Mouse (Mus musculus) hematopoietic stem cell, adult 5-6 weeks (primary cell): ENCODE results near the gene Gm42906. TPM values are rescaled to one million over a fixed set of nuclear protein-coding genes. Genes with fewer than 3 reads are reported as not detected.

Source experiments
- ATAC-seq, 2 experiments: fragments of 125-278 bp in 1 of 2; replicated peaks in 1 of 2; 2 replicates each; pipeline ENCODE4 v1.8.0; 2016 to 2017; ENCODE audit warnings: inconsistent platforms in 2 of 2, mild to moderate bottlenecking in 2 of 2, moderate number of reproducible peaks in 2 of 2, low read depth in 1 of 2, moderate TSS enrichment in 1 of 2; ENCODE audit not compliant: low FRiP score in 2 of 2, poor library complexity in 2 of 2, severe bottlenecking in 2 of 2, insufficient read depth in 1 of 2, low TSS enrichment in 1 of 2
- total RNA-seq: library from RNA; stranded (forward); fragments of 172-1452, 232-1000 nt; gene quantifications from 2 replicates; pipeline ENCODE4 v1.2.3, GENCODE M21; 2017

Gm42906 gene
- total RNA-seq, 1 experiment from 2014 or later = not detected

DNA sequence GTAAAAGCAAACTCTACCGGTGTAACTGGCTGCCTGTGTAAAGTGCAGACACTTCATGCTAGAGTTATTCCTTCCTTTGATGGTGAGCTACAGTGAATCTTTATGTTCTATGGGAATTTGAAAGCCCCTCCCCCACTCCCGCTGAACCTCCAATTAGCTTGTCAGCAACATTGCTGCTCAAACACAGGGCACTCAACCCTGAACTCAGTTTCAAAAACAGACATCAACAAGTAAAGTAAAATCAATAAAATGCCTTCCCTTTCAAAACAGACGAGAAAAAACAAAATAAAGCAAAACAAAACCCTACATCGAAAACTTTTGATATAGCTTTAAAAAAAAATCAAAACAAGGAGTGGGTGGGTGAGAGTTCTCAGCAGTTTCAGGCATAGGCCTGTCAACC, 273.9 kb downstream of the Gm42906 start:
- ATAC-seq = no peak

DNA sequence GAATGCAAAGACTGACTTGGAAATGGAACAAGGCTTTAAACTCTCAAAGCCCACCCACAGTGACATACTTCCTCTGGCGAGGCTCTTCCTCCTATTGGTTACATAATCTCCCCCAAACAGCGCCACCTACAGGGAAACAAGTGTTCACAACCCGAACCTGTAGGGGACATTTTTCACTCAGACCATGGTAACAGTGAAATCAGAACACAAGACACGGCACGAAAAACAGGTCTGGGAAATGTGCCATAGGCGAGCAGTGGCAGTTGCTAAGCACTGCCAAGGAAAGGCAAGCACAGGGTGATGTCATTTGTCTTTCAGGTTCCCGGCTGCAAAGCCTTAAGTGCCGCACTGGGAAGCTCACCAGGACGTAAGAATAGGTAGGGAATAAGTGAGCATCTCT, 276.4 kb downstream of the Gm42906 start:
- ATAC-seq = no peak

- ATAC-seq = no peak
Observed at GRCm38 (mm10) chr5:151149509-151149908, 278.5 kb downstream of the Gm42906 start.

DNA sequence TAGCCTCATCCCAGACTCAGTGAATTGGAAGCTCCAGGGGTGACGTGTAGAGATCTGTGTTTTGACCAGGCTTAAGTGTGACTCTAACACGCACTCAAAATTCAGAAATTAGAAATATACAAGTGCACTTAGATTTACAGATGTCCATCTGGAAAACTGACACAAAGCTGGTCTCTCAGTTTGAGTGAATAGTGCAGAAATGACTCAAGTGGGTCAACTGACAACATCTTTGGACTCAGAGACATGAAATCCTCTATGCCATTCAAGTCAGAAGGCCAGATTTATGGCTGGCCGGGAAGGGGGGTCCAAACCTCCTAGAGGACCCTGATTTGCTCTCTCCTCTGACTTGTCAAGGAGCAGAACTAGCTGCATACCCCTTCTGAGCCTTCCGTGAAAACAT, 279.9 kb downstream of the Gm42906 start:
- no peak for ATAC-seq

DNA sequence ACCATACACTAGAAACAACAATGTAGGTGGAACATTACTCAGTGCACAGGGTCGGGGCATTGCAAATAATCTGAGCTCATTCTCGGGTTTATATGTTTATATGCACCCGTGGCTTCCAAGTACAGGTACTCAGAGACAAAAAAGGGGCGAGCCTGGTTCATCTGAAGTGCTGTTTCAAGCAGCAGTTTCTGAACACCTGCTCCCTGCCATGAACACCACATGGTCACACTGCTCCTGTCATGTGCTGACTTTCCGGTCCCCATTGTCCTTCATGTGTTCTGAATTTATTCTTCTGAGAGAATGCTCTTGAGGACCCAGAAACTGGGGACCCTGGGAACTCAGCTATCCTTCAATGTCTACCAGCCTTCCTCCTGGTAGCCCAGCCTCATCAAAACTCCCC, 282.2 kb downstream of the Gm42906 start:
- ATAC-seq = no peak

- no peak for ATAC-seq
Observed at GRCm38 (mm10) chr5:151143955-151144354, 284.0 kb downstream of the Gm42906 start.

DNA sequence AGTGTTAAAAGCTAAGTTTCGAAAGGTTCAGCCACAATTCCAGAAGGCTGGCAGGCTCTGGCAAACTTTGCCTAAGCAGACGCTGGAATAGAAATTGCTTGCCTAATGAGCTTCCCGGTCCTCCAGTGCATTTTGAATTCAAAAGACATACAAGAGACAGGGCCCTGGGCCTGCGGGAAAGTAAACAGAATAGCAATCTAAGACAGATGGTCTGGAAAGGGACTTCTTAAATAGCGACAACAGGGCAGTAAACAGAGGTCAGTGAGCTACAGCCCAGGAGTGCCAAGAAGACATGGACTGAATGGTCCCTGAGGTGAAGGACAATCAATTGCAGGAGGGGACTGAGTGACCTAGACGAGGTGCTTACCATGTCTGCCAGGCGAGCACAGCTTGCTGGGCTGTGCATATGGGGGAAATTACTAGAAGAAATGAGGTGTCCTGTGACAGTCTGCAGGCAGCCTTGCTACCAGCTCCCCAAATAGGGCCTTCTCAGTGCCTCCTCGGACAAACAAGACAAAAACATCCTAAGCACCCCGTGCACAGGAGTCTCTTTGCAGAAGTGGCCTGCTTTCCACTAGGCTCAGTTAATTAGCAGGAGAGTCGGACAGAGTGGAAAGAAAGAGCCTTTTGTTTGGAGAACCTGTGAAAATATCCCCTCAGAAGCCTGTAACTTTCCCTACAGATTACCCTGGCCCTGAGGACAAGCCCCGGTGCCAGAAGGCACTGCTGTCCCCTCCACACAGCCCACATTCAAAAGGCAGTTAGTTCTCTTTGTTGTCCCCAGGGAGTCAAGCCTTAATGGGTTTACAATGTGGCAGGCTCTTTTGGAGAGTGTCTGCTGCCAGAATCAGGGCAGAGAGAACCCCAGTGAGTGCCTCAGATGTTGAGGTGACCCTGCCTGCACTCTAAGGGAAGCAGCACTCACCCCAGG, 285.0 kb downstream of the Gm42906 start:
- ATAC-seq = 0 out of 4 replicates have a peak, but pooled peaks of 1 of the 2 experiments have one; percentile 13

DNA sequence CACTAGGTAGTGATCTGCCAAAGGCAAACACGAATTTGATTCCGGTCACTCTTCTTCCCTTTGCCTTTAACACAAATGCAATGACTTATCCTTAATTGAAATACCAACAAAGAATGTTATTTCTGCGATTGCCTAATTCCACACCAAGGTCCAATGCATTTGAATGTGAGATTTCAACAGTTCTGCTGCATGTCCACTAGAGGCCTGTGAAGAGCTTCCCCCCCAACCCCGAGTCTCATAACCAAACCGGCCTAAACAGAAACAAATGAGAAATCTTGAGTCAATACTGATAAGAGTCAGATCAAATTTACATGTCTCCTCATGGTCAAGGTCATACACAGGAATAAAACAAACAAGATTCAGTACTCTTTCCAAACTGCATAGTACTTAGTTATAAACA, 285.7 kb downstream of the Gm42906 start:
- peak; percentile 74 to 95 for ATAC-seq

DNA sequence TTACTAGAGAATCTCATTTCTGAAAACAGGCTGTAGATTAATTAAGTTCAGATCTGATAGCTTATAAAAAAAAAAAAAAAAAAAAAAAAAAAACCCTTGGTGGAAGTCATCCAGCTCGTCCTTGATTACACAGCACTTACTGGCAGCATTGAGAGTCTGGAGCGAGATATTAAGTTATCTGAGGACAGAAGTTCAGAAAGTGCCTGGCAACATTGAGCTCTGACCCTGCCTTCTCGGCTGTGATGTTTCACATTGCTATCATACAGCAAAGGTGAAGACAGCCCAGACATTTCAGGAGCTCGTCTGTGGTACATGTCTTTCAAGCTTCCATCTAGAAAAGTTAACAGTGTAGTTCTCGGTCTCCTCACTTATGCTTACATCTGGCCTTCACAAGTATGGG, 290.1 kb downstream of the Gm42906 start:
- ATAC-seq = no peak

GRCm38 (mm10) chr5:151137311-151137710, 290.7 kb downstream of the Gm42906 start:
- ATAC-seq = no peak

GRCm38 (mm10) chr5:151135965-151136364, 292.0 kb downstream of the Gm42906 start:
- ATAC-seq = no peak

DNA sequence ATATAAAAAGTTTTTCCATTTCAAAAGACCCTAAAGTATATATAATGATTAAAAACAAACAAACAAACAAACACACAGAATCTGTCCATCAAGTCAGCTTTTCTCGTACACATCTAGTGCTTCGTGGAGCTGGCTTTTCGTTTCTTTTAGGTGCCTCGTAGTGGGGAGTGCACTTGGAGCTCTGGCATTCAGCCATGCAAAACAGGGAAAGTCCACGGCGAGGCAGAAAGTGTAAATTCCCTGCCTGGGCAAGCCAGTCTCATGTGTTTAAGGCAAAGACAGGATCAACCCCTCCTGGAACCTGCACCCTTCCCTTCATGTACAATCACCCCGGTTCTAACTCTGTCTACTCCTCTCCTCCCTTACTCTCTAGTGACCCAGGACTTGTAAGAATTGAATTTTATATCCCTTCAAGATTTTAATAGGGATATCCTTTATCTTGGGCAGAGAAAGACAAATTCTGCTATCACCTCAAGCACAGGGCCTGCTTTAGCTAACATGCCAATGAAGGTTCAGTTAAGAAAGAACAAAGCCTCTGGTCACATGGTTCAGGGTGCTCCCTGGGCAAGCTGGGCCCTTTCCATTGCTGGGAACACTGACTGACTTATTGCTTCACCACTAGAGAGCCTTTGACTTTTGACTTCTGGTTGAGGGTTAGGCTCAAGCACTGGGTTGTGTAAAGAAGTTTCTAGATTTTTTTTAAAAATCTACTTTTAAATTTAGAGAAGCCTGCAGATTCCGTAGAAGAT, 292.7 kb downstream of the Gm42906 start:
- ATAC-seq = no peak

DNA sequence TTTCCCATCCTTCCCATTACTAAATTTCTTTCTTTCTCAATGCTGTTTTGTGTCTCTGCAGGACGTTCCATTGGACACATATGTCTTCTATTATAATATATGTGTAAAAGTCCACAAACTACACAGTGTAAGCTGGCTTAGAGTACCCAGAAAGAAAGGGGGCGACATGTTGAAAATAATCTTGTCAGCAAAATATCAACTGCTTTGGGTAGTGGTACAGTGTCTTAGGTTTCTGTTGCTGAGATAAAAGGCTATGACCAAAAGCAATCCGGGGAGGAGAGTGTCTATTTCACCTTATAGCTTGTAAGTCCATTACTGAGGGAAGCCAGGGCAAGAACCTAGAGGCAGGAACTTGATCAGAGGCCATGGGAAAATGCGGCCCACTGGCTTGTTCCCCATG, 293.8 kb downstream of the Gm42906 start:
- ATAC-seq = no peak

DNA sequence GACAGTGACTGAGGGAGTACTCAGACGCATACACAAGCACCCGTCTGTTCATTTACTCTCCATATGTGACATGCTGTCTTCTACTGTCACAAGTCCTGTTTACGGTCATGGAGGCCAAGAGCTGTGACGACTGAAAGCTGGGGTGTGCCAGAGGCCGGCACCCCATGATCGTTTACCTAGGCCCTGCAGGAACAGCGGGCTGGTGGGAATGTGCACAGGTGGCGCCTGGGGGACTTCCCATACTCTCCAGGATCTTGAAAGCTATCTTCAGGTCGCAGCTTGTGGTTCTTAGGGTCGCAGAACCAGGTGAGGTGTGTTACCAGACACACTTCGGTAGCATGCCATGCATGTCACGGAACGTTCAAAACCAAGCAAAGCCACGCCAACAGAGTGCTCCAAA, 294.2 kb downstream of the Gm42906 start:
- no peak for ATAC-seq

DNA sequence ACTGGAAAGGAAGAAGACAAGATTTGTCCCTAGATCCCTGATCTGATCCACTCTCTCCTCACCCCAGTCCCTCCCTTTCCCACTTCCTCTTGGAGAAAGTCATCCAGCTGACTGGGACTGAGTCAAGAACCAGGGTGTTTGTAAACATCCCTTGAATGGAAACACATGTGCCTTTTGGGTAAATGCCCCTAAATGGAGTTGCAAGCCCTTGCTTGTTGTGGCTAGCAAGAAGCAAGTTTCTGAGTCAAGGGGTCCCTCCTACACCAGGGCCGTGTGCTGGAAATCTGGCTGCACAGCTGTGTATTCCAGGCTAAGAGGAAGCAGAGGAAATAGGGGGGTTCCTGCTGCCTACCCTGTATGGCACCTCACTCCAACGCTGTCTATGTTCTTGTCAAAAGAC, 298.2 kb downstream of the Gm42906 start:
- no peak for ATAC-seq

DNA sequence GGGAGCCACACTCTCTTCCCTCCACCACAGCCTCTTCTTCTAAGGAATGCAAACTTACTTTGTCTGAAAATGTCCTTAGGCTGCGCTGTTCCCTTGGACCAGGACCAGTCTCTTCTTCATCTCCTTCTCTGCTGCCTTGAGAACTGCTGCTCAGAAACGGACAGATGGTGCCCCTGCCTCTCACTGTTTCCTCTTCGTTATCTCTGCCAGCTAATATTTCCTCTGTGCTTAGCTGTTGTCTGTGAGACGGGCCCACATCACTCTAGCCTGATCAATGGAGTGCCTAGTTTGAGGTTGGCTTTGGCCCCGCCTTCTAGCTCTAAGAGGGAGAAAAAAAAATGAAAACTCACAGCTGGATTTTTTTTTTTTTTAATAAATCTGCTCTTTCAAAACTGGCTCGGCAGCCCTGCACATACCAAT, 300.7 kb downstream of the Gm42906 start:
- 0 out of 4 replicates have a peak, but pooled peaks of 1 of the 2 experiments have one; percentile 32 for ATAC-seq

GRCm38 (mm10) chr5:151126608-151127005, 301.4 kb downstream of the Gm42906 start:
- no peak for ATAC-seq

DNA sequence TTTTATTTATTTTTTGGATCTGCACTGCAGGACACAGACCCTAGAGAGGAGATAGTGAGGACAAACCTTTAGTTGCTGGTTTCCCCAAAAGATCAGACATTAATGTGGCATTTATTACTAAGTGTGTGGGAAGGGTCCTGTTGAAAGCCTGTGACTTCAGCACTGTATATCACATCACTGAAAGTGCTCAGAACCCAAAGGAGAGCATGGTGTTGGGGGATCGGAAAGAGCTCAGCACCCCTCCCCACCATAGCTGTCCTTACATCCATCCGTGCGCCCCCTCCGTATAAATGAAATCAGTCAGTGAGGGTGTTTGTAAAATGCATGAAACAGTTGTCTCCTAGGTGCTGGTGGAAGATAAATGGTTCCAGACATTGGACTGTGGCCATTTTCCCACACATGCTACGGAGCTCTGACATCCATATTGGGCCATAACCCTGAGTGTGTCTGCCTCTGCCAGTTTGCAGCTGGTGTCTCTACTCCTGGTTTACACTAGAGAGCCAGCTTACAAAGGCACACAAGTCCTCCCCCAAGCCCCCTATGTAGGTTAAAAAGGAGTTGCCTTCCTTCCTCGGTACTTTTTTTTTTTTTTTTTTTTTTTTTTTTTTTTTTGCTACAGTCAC, 301.9 kb downstream of the Gm42906 start:
- no peak for ATAC-seq
